Mouse (Mus musculus): ENCODE measurements around the gene Magoh.

Magoh gene

DNA sequence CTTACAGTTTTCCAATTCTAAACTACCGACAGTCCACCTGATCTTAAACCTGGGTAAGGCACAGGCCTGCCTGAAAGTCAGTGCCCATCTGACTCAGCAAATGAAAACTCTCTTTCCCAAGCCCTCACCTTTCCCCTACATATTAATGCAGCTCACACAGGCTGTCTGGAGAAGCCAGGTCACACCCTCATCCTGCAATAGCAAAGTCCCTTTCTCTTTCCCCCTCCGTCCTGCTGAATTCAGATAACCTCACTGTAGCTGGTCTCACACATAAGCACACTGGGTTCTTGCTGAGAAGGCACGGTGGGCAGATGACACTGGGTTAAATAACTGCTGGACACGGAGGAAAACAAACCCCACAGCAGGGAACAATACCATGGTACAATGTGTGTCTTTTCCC, 42.4 kb downstream of the Magoh start:
- TF ChIP-seq GATA4 (IDR thresholded peaks at IDR 0.05; ENCODE audit: insufficient replicate concordance, low read length) = peak; percentile 48; the same call in 1 of the 2 replicates

DNA sequence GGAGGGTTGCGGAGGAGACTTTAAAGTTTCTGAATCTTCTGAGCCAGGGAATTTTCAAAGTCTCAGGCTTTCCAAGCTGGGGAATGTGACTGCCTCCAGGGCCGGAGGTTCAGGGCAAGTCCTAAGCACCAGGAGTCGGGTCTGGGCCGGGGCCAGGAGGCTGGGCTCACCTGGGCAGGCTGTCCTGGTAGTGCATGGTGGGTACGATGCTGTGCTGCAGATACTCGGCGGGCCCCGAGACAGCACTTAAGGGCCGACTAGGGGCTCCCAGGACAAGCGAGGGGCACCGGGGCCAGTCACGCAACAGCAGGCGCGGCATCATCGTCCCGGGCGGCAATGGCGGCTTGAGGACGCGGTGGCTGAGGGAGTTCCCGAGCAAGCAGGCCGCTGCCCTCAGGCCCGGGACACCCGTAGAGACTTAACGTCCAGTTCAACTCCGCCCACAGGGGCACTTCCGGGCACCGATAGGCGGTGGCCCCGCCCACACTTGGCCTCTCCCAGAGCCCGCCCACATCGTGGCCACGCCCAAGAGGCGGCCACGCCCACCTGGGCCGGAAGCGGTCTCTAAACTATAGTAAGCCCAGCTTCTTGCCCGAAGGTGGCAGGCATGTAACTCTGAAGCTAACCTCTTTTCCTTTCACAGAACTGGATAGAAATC, 43.7 kb downstream of the Magoh start, which contains the start of gene Cpt2:
Gene Cpt2, minus strand, starts transcription at position 466 of the 658 bp plus-strand sequence.
- peak; percentile 90; the same call in 1 of the 2 replicates for TF ChIP-seq GATA4 (IDR thresholded peaks at IDR 0.05; ENCODE audit: insufficient replicate concordance, low read length)

DNA sequence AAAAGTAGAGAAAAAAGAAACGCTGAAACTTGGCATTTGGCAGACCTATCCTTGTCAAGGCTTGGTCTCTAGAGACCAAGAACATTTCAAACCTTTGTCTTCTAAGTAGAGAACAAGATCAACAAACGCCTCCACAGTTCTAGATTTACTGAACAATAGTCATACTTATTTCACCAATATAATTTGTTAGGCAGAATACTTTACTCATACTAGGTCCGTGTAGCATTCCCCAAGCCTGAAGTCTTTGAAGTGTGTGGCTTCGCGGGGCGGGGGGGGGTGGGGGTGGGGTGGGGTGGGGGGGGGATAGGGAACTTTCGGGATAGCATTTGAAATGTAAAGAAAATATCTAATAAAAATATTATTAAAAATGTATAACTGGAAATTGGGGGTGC, 44.2 kb downstream of the Magoh start:
- TF ChIP-seq GATA4 (IDR thresholded peaks at IDR 0.05; ENCODE audit: insufficient replicate concordance, low read length) = no peak

DNA sequence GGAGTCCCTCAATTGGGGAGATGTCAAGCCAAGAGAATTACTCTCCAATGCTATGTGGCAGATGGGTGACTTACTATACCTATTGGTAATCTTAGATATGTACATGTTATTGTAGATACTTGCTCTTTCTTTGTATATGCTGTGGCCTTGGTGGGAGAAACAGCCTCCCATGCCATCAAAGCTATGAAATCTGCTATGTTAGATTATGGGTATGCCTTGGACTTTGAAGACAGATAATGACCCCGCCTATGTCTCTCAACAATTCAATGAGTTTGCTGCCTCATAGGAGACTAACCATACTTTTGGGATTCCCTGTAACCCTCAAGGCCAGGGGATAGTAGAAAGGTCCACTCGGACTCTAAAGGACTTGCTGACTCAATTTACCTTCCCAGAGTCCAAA, 48.7 kb downstream of the Magoh start:
- no peak for TF ChIP-seq GATA4 (IDR thresholded peaks at IDR 0.05; ENCODE audit: insufficient replicate concordance, low read length)

DNA sequence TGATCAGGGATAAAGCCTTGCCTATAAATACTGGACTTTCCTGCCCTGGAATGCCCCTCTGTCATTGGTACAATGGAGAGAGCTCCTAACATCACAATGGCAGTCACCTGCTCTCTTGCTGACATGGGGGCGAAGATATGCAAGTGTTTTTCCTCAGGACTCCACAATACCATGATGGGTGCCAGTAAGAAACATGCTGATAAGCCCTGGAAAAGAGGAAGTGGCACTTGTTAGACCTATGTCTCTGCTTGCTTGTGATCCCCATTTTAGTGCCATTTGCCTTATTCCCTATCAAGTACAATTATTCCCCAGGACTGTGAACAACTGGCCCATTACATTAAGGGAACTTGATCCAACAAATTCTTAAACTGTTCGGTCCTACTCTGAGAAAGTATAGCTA, 49.2 kb downstream of the Magoh start:
- no peak for TF ChIP-seq GATA4 (IDR thresholded peaks at IDR 0.05; ENCODE audit: insufficient replicate concordance, low read length)

DNA sequence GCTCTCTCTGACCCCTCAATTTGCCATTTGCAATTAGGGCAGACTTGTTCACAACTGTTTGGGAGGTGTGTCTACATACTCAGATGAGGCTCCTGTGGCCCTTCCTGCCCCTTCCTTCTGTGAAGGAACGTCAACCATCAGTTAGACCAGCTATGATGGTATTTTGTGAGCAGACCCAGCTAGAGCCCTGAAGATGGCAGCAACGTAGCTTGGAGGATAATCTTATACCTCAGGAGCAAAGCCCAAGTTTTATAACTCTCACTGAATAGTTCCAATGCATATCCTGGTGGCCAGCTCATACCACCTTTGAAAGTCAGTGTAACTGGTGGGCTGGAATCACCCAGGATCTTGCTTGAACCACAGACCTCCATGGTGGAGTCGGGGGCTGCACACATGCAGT, 51.9 kb downstream of the Magoh start:
- TF ChIP-seq GATA4 (IDR thresholded peaks at IDR 0.05; ENCODE audit: insufficient replicate concordance, low read length) = no peak

DNA sequence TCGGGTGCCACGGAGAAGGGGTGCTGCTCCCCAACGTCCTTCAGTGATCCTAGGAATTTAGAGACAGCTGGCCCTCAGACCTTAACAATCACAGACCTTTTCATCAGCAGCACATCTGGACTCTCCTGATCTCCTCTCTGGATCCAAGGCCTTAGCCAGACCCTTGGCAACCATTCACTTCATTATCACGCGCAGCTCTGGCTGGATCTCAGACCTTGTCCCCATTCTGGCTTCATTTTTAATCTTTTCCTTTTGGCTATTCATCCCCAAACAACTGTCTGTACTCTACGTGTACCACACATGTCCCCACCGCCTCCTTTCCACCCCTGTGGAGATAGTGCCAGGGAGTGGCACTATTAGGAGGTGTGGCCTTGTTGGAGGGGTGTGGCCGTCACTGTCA, 53.7 kb downstream of the Magoh start:
- TF ChIP-seq GATA4 (IDR thresholded peaks at IDR 0.05; ENCODE audit: insufficient replicate concordance, low read length) = no peak

DNA sequence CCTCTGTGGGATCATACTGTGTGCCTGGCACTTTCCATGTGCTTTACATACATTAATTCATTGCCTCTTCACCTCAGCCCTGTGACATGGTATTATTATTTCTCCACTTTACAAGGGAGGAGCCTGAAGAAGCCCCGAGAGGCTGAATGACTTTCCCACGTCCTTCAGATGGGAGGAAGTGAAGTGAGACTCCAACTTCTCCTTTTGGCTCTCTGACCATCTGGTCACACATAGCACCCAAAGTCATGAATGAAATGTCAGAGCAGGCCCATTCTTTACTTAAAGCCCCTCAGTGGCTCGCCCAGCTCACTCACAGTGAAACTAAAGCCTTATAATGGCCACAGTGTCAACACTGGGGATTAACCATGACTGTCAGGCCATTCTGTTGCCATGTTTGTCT, 55.7 kb downstream of the Magoh start:
- TF ChIP-seq GATA4 (IDR thresholded peaks at IDR 0.05; ENCODE audit: insufficient replicate concordance, low read length) = no peak
